Mouse (Mus musculus) cortical plate, adult 2 months (tissue): ENCODE measurements around the gene Grm5.

Experiments used
- CTCF ChIP-seq: fragments of 200-500 bp; IDR thresholded peaks from 2 replicates; pipeline ENCODE4 v1.5.1; 2011; ENCODE audit warnings: mild to moderate bottlenecking, control low read depth, low read length; ENCODE audit not compliant: insufficient read depth; ENCODE audit errors: extremely low read depth
- POLR2A ChIP-seq: fragments of 200-500 bp; IDR thresholded peaks from 2 replicates; pipeline ENCODE4 v1.6.1; 2011; ENCODE audit warnings: mild to moderate bottlenecking, low read length, control low read depth; ENCODE audit not compliant: insufficient read depth; ENCODE audit errors: extremely low read depth

GRCm38 (mm10) chr7:88054224-88054938 is 470.4 kb downstream of the Grm5 start:
- TF ChIP-seq CTCF, result no peak
- no peak for TF ChIP-seq POLR2A
